Mouse (Mus musculus) heart, adult 2 months (tissue): ENCODE data around the gene Trappc10.
A peak's percentile ranks its signal among the peaks of the same experiment; 100 is the strongest.

Experiments
- CTCF ChIP-seq: fragments of 200-600 bp; IDR thresholded peaks from 2 replicates; pipeline ENCODE4 v1.8.1; 2022; ENCODE audit warnings: antibody characterized with exemption, mild to moderate bottlenecking, moderate library complexity
- EP300 ChIP-seq: fragments of 200-500 bp; IDR thresholded peaks from 2 replicates; pipeline ENCODE4 v1.6.1; 2011; ENCODE audit warnings: low read depth, low read length, control low read depth; ENCODE audit not compliant: insufficient read depth
- POLR2A ChIP-seq: fragments of 200-500 bp; IDR thresholded peaks from 2 replicates; pipeline ENCODE4 v1.6.1; 2011; ENCODE audit warnings: mild to moderate bottlenecking, low read depth, low read length, control low read depth; ENCODE audit not compliant: insufficient read depth

- TF ChIP-seq CTCF (peak; percentile 99), EP300 (peak; percentile 95), POLR2A (peak; percentile 53; the same call in 1 of the 2 replicates)
Measured at GRCm38 (mm10) chr10:78159906-78160305, 84.5 kb downstream of the Trappc10 start.
